Mouse (Mus musculus) myocyte (in vitro differentiated cells): ENCODE data around the gene Fam193a. TPM values are rescaled to one million over a fixed set of nuclear protein-coding genes. Genes with fewer than 3 reads are reported as not detected.

ENCODE experiments used
- H3K27me3 ChIP-seq: one replicate; pipeline ENCODE4 v1.6.1; 2011; ENCODE audit not compliant: control insufficient read depth, insufficient read depth, insufficient read length
- H3K36me3 ChIP-seq: one replicate; pipeline ENCODE4 v1.6.1; 2011; ENCODE audit not compliant: control insufficient read depth, insufficient read depth
- H3K4me2 ChIP-seq: one replicate; pipeline ENCODE4 v1.6.1; 2011; ENCODE audit warnings: low read depth, control low read depth
- H3K4me3 ChIP-seq: one replicate; pipeline ENCODE4 v1.5.1; 2011; ENCODE audit warnings: mild to moderate bottlenecking, control low read depth, moderate library complexity
- H3K79me2 ChIP-seq: one replicate; pipeline ENCODE4 v1.6.1; 2011; ENCODE audit not compliant: control insufficient read depth, insufficient read depth
- H3ac ChIP-seq: one replicate; pipeline ENCODE4 v1.6.1; 2011; ENCODE audit not compliant: control insufficient read depth, insufficient read length
- CEBPB ChIP-seq: IDR thresholded peaks from 2 replicates; pipeline ENCODE4 v1.6.1; 2011; ENCODE audit warnings: mild to moderate bottlenecking, moderate library complexity; ENCODE audit not compliant: poor library complexity, insufficient read depth, severe bottlenecking
- E2F4 ChIP-seq: IDR thresholded peaks from one replicate; pipeline ENCODE4 v1.6.1; 2011; ENCODE audit warnings: mild to moderate bottlenecking, control low read depth, moderate library complexity; ENCODE audit not compliant: insufficient read depth
- MAX ChIP-seq: IDR thresholded peaks from one replicate; pipeline ENCODE4 v1.6.1; 2011; ENCODE audit warnings: low read depth, mild to moderate bottlenecking, control low read depth
- MYOD1 ChIP-seq, 3 experiments: IDR thresholded peaks; one replicate each; pipeline ENCODE4 v1.6.1; 2011; ENCODE audit warnings: control low read depth in 2 of 3, low read depth in 2 of 3, mild to moderate bottlenecking in 2 of 3, moderate library complexity in 1 of 3; ENCODE audit not compliant: insufficient read length in 2 of 3, control insufficient read depth in 1 of 3
- MYOG ChIP-seq, 3 experiments: IDR thresholded peaks; one replicate each; pipeline ENCODE4 v1.6.1; 2011; ENCODE audit warnings: control low read depth in 2 of 3, low read depth in 2 of 3, mild to moderate bottlenecking in 2 of 3; ENCODE audit not compliant: insufficient read length in 2 of 3, control insufficient read depth in 1 of 3, insufficient read depth in 1 of 3
- POLR2A ChIP-seq: IDR thresholded peaks from one replicate; pipeline ENCODE4 v1.6.1; 2011; ENCODE audit warnings: low read depth, mild to moderate bottlenecking, control low read depth, moderate library complexity; ENCODE audit not compliant: insufficient read length
- POLR2AphosphoS2 ChIP-seq: IDR thresholded peaks from one replicate; pipeline ENCODE4 v1.6.1; 2011; ENCODE audit warnings: low read depth, control low read depth; ENCODE audit not compliant: insufficient read length
- REST ChIP-seq: IDR thresholded peaks from one replicate; pipeline ENCODE4 v1.6.1; 2011; ENCODE audit warnings: mild to moderate bottlenecking, control low read depth, moderate library complexity; ENCODE audit not compliant: insufficient read depth, insufficient read length
- SRF ChIP-seq: IDR thresholded peaks from one replicate; pipeline ENCODE4 v1.6.1; 2011; ENCODE audit warnings: low read depth; ENCODE audit not compliant: control insufficient read depth, insufficient read length
- TCF12 ChIP-seq: IDR thresholded peaks from one replicate; pipeline ENCODE4 v1.6.1; 2011; ENCODE audit warnings: mild to moderate bottlenecking, control low read depth; ENCODE audit not compliant: poor library complexity, insufficient read depth, severe bottlenecking
- TCF3 ChIP-seq: IDR thresholded peaks from one replicate; pipeline ENCODE4 v1.6.1; 2011; ENCODE audit warnings: low read depth, control low read depth; ENCODE audit not compliant: insufficient read length
- USF1 ChIP-seq: IDR thresholded peaks from one replicate; pipeline ENCODE4 v1.6.1; 2011; ENCODE audit warnings: low read depth, mild to moderate bottlenecking, control low read depth, moderate library complexity
- polyA plus RNA-seq: library from polyadenylated mRNA; unstranded; fragments of >200 nt; fragmentation: generic; extraction: Trizol; gene quantifications from one replicate; pipeline ENCODE4 v1.2.1, GENCODE M21; 2012; ENCODE audit warnings: missing spikeins

Gene Fam193a
- polyA plus RNA-seq, 1 experiment = 12.7 TPM

DNA sequence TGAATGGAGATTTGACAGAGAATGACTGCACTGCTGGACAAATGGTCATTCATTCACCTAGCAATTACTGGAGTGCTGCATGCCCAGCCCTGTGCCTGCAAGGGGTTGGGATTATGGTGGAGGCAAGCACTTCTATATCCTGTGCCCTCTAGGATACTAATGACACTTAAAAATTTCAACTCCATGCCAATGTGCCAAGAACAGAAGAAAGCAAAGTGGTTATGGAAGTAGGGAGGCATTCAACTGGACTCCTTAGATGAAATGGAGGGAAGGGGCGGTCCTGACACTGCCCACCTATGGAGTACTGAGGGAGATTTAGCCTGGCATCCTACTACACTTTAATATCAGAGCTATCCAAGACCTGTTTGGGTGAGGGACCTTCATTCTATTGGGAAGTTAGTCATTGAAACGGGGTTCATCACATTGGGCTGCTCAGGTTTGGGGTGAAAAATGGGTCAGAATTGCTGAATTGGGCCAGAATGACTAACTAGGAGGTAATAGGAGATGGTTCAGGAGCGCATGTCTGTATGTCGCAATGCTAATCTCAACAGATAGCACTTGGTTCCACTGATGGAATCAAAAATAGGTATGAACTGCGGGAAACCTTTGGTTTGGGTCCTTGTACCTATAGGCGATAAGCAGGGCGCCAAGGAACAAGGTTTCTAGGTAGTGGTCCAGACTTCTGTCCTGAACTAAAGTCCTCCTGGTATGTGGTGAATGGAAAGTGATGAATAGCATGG is 1.0 kb upstream of the Fam193a start:
- H3K27me3 ChIP-seq = no peaks in the 10 kb centered on the region
- peak overlapping the region; percentile 69 for H3K4me2 ChIP-seq
- H3ac ChIP-seq = peak overlapping the region; percentile 93
- H3K79me2 ChIP-seq = peaks cover 34% of the 10 kb centered on the region
- peak overlapping the region; percentile 50 for H3K4me3 ChIP-seq
- H3K36me3 ChIP-seq = peaks cover 4% of the 10 kb centered on the region
- no peak for TF ChIP-seq E2F4
- 0 out of 2 replicates have a peak, but pooled peaks have one; percentile 31 for TF ChIP-seq CEBPB

DNA sequence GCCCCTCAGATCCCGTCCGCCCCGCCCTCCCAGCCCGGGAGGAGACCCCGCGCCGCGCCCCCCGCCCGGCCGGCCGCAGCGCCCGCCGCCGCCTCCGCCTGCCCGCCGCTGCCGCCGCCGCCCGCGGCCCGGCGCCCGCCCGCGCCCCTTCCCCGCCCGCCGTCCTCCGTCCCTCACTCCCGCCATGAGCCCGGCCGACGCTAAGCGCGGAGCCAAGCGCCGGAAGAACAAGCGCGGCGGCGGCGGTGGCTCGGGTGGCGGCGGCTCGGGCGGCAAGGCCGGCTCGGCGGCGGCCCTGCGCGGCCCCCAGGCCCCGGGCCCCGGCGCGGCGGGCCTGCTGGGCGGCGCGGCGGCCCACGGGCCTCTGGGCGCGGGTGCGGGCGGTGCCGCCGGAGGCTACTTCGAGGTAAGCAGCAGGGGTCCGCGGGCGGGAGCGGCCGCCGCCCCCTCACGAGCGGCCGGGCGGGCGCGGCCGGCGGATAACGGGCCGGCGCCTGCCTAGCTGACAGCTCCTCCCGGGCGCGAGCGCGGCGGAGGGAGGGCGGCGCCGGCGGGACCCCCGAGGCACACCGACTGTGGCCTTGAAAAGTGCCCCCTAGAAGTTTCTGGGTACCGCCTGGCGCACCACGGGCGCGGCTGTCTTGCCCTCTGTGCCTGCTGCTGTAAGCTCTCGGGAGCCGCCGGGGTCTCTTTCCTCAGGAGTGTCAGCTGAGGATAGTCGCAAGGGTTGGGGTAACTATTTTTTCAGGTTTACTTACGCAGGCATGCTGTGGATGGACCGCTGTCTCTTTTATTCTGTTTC is 490 bp downstream of the Fam193a start:
- Histone ChIP-seq H3K4me3 (peak overlapping the region; percentile 50), H3ac (peak overlapping the region; percentile 93), H3K79me2 (peaks cover 49% of the 10 kb centered on the region), H3K36me3 (no peaks in the 10 kb centered on the region), H3K4me2 (peak overlapping the region; percentile 90), H3K27me3 (no peaks in the 10 kb centered on the region)
- TF ChIP-seq E2F4 (no peak), TCF12 (no peak), POLR2AphosphoS2 (no peak), CEBPB (no peak), TCF3 (no peak), MYOG (IDR thresholded peaks at IDR 0.05; ENCODE audit: control insufficient read depth in 1 of 3, insufficient read depth in 1 of 3, insufficient read length in 2 of 3, low read depth in 2 of 3) (no peak), REST (no peak), POLR2A (no peak), SRF (no peak), MAX (no peak), MYOD1 (IDR thresholded peaks at IDR 0.05; ENCODE audit: control insufficient read depth in 1 of 3, insufficient read length in 2 of 3, low read depth in 2 of 3) (no peak), USF1 (no peak)

DNA sequence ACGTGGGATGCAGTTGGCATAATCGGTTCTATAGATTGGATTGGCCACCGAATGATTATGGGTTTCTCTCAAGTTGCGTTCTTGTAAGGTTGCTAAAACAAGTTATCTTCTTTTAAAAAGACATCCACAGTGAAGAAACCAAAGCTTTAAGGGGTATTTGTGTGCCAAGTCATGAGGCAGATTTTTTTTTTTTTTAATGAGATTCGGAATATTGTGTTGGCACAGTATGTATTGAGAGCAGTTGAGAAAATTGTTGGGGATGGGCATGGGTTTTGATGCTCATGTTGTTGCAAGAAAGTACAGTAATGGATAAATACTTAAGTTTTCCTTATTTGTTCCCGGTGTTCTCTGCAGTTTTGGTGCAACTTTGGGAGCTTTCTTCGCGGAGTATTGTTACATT is 1.1 kb downstream of the Fam193a start:
- Histone ChIP-seq H3K36me3 (no peaks in the 10 kb centered on the region), H3K4me3 (peak overlapping the region; percentile 50), H3ac (peak overlapping the region; percentile 93), H3K27me3 (no peaks in the 10 kb centered on the region), H3K4me2 (peak overlapping the region; percentile 90), H3K79me2 (peaks cover 55% of the 10 kb centered on the region)
- TF ChIP-seq TCF3 = no peak

DNA sequence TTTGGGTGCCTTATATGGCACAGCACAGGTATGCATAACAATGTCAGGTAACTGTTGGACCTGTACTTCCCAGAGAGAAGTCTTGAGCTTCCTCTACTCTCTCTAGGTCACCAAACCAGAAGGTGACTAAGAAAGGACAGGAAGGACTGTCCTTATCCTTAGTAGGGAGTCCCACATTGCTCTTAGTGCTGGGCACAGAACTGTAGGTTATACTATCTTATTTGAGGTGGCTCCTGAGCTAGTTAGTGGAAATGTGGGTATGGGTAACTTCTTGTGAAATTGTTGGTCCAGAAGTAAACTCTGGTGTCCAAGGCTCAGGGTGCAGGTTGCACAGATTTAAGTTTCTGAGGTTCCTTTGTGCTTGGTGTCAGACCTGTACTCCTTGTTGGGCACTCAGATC is 2.4 kb downstream of the Fam193a start:
- TF ChIP-seq TCF12 (no peak), CEBPB (no peak), REST (no peak)
- Histone ChIP-seq H3K4me3 (no peak overlapping the region), H3K4me2 (peak overlapping the region; percentile 30), H3K79me2 (peaks cover 68% of the 10 kb centered on the region), H3ac (no peak overlapping the region), H3K36me3 (no peaks in the 10 kb centered on the region), H3K27me3 (no peaks in the 10 kb centered on the region)

DNA sequence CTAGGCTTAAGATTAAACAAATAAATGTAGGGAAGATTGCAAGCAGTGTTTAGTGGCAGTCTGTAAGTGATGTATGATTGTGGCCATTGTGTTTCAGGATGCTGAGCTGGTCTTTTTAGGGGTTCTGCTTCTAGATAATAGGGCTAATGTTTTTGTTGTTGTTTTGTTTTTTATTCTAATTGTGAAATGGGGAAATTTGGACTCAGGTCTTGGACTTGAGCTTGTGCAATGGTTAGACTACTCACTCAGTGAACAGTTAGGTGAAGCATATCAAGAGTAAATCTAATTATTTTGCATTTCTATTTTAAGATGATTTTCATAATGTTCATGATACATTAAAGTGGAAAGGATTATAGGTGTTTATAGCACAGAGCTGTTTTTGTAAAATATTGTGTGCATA is 2.8 kb downstream of the Fam193a start:
- Histone ChIP-seq H3ac (no peak overlapping the region), H3K79me2 (peaks cover 72% of the 10 kb centered on the region), H3K4me2 (peak overlapping the region; percentile 30), H3K4me3 (no peak overlapping the region), H3K36me3 (no peaks in the 10 kb centered on the region), H3K27me3 (no peaks in the 10 kb centered on the region)
- TF ChIP-seq POLR2AphosphoS2 (no peak), MAX (no peak), POLR2A (no peak), CEBPB (no peak), USF1 (no peak), E2F4 (no peak), TCF12 (no peak), REST (no peak), MYOG (IDR thresholded peaks at IDR 0.05; ENCODE audit: control insufficient read depth in 1 of 3, insufficient read depth in 1 of 3, insufficient read length in 2 of 3, low read depth in 2 of 3) (no peak), TCF3 (no peak)
